Mouse (Mus musculus): ENCODE measurements at regions not wholly inside any gene's neighbourhood (a gene's known extent, or its start where the extent isn't known, plus 50 kb on each side); places are given as distances from the start of the nearest gene placed in this dataset.
"Not testable (repeated sequence)": the region's sequence is repeated elsewhere in the genome, so short reads cannot be mapped to it uniquely, and the experiment has no call there.

DNA sequence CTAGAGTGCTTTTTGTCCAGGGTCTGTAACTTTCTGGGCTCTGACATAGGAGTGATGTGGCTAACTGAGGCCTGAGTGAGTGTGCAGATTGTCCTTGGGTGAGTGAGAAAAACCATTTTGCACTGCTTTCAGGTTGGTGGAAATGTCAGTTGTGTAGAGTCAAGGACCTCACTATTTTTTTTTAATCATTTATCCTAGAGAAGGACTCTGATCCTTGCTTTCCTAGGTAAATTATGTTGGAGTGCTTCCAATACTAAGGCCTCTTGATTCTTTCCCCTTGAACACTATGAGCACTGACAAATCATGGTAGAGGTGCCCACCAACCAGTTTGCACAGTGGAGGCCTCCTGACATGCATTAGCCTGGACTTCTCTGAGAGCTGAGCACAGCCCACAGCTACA, 233.6 kb downstream of the Utp18 start:
- DNase-seq: not testable (repeated sequence)
